Mouse (Mus musculus): ENCODE data around the gene Taf6.

DNA sequence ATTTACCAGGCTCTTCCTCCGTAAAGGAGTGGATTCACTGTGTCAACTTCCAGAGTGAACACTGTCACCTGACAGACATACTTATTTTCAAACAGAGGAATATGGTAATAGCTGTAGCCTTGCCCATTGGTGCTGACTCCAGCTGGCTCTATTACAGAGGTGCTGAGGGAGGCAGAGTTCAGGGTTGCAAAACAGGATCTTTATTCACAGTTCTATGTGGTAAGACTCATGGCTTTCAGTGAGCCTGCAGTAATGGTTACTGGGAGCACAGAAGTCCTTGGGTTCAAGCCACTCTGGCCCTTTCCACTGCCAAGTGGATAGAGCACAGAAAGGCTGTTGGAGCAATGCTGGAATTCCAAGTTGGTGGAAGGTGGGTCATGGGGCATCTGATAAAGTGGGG is 20.0 kb upstream of the Taf6 start:
- no peak for TF ChIP-seq EP300 (IDR thresholded peaks at IDR 0.05; ENCODE audit: insufficient read depth, low read depth, low read length)
- no peak for TF ChIP-seq CTCF (IDR thresholded peaks at IDR 0.05; ENCODE audit: low read depth, low read length)
